Mouse (Mus musculus) NIH3T3 (cell line): ENCODE data around the gene Chst8.
A peak's percentile ranks its signal among the peaks of the same experiment; 100 is the strongest.

ENCODE experiments used
- DNase-seq: peaks from one replicate; pipeline ENCODE4 v3.0.0-alpha.2; 2012; ENCODE audit warnings: low read depth

The Chst8 gene

DNA sequence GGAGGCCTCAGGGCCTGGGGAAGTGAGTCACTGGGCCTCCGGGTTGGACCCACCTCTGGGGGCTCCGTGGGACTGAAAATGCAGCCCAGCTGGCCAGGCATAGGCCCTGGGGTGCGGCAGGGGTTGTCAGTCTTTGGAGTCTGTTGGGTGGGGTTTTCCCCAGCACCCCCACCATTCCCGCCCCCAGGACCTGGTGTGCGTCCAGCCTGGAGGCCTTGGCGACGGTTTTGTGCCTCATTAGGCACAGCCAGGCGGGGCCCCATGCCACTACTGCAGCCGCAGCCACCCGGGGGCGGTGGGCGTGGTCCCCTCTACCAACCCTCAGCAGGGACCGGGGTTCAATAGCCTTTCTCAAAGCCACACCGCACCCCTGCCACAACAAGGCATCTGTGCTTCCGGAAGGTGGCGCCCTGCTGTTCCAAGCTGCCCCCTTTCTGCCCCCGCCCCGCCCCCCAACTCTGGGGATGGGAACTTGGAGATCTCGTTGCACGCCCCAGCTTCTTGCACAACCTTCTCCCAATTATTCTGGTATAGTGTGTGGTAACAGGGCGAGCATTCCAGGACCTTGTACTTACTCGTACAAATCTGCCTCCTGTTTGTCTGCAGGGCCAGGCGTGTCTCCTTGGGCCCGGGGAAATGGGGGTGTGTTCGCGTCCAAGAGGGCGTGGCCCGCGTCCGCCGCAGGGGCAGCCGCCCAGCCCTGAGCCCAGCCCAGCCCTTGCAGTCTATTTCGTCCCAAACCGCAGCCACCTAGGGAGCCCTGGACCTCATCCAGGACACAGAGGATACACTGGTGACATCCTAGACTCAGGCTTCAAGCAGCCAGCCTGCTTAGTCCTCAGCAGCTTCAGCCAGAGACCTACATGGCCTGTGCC lies 182.1 kb downstream of the Chst8 start:
- DNase-seq = peak; percentile 96

DNA sequence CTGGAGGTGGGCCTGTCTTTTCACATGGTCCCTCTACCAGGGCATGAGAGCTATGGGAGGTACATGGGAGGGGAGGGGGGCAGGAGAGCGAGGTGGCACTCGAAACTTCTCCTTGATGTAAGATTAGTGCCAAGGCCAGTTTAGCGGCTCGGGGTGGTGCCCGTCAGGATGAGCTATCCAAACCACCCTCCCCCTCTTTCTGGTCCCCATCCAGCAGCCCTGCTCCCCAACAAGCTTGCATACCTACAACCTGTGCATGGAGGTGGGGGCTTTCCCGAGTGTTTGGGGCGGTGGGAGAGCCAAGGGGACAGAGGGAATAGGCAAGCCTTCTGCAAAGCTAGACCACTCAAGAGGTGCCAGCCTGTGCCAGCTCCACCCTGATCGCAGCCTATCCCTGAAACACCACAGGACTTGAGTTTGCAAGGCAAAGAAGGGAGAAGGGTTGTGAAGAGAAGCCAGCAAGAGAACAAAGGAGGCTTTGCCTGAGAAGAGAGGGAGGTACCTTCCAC lies 182.8 kb downstream of the Chst8 start:
- no peak for DNase-seq
